Mouse (Mus musculus) cerebellum, postnatal 4 days (tissue): Measurements from ENCODE around the gene Nt5dc1.

Source experiments
- DNase-seq, 2 experiments: peaks; one replicate each; pipeline ENCODE4 v3.0.0; 2022; ENCODE audit warnings: low spot score in 2 of 2, mixed read lengths in 1 of 2

Nt5dc1 gene

GRCm38 (mm10) chr10:34238536-34238935 is 179.8 kb downstream of the Nt5dc1 start:
- DNase-seq = no peak
